Mouse (Mus musculus) limb, embryonic 13.5 days (tissue): Measurements from ENCODE around the gene Tmem217. TPM values are rescaled to one million over a fixed set of nuclear protein-coding genes. Genes with fewer than 3 reads are reported as not detected.
"Not testable (repeated sequence)": the region's sequence is repeated elsewhere in the genome, so short reads cannot be mapped to it uniquely, and the experiment has no call there.

Source experiments
- ATAC-seq: fragments of 200-750 bp; cut with Nextera tagmentation; 2 replicates; pipeline ENCODE4 v1.8.0; 2017; ENCODE audit warnings: low read depth, moderate number of reproducible peaks, moderate TSS enrichment; ENCODE audit not compliant: low FRiP score
- H3K27ac ChIP-seq: fragments of 300-500 bp; sonication (generic); 2 replicates; pipeline ENCODE4 v1.5.1; 2015; ENCODE audit warnings: inconsistent platforms, mild to moderate bottlenecking, moderate library complexity
- H3K27me3 ChIP-seq: fragments of 300-500 bp; sonication (generic); 2 replicates; pipeline ENCODE4 v1.6.1; 2015; ENCODE audit warnings: mild to moderate bottlenecking, inconsistent platforms
- H3K36me3 ChIP-seq: fragments of 300-500 bp; sonication (generic); 2 replicates; pipeline ENCODE4 v1.6.1; 2015; ENCODE audit warnings: inconsistent platforms, mild to moderate bottlenecking, moderate library complexity
- H3K4me1 ChIP-seq: fragments of 300-500 bp; sonication (generic); 2 replicates; pipeline ENCODE4 v1.6.1; 2015; ENCODE audit warnings: inconsistent platforms
- H3K4me2 ChIP-seq: fragments of 300-500 bp; sonication (generic); replicated peaks from 2 replicates; pipeline ENCODE4 v1.6.1; 2015; ENCODE audit warnings: inconsistent platforms, mild to moderate bottlenecking, moderate library complexity
- H3K4me3 ChIP-seq: fragments of 300-500 bp; sonication (generic); 2 replicates; pipeline ENCODE4 v1.5.1; 2015; ENCODE audit warnings: moderate library complexity, mild to moderate bottlenecking, inconsistent platforms
- H3K9ac ChIP-seq: fragments of 300-500 bp; sonication (generic); 2 replicates; pipeline ENCODE4 v1.6.1; 2015; ENCODE audit warnings: mild to moderate bottlenecking, inconsistent platforms
- H3K9me3 ChIP-seq: fragments of 300-500 bp; sonication (generic); 2 replicates; pipeline ENCODE4 v1.6.1; 2016; ENCODE audit warnings: inconsistent platforms
- WGBS: fragments of 180-500 bp; shearing (Covaris S2); methylation state at CpG from one replicate; pipeline ENCODE4 v1.1.7; 2015; 5-methylcytosine and 5-hydroxymethylcytosine counted together
- polyA plus RNA-seq: library from polyadenylated mRNA; unstranded; fragments of >200 nt; fragmentation: Nextera tagmentation; extraction: Ambion mirVana; gene quantifications from 2 replicates; pipeline ENCODE4 v1.2.1, GENCODE M21; 2015

The Tmem217 gene
- polyA plus RNA-seq, 1 experiment from 2014 or later, result 1.2 TPM

GRCm38 (mm10) chr17:29499511-29499910 lies 52.7 kb downstream of the Tmem217 start:
- Histone ChIP-seq H3K27me3 (peaks cover 10% of the 10 kb centered on the region; the same call in 1 of the 2 replicates), H3K36me3 (peaks cover 10% of the 10 kb centered on the region), H3K4me1 (peaks cover 9% of the 10 kb centered on the region; the same call in 1 of the 2 replicates), H3K27ac (no peak overlapping the region), H3K9ac (no peak overlapping the region), H3K4me2 (no peak overlapping the region), H3K9me3 (no peaks in the 10 kb centered on the region; the same call in 1 of the 2 replicates), H3K4me3 (no peak overlapping the region)
- ATAC-seq, result no peak
- 79% methylated on average over 6 of the region's 6 CpGs for WGBS

- not testable (repeated sequence) for H3K27ac ChIP-seq, H3K9me3 ChIP-seq, H3K9ac ChIP-seq, ATAC-seq, H3K4me3 ChIP-seq, H3K4me1 ChIP-seq, H3K27me3 ChIP-seq, H3K4me2 ChIP-seq
- WGBS, result 85% methylated on average over 2 of the region's 2 CpGs
- H3K36me3 ChIP-seq, result peaks cover 16% of the 10 kb centered on the region
These were observed 53.2 kb downstream of the Tmem217 start for GRCm38 (mm10) chr17:29498952-29499351.

GRCm38 (mm10) chr17:29498028-29498427 lies 54.2 kb downstream of the Tmem217 start:
- Histone ChIP-seq H3K4me3 (no peak overlapping the region), H3K9ac (no peak overlapping the region), H3K4me1 (peaks cover 14% of the 10 kb centered on the region), H3K9me3 (no peaks in the 10 kb centered on the region), H3K27me3 (0 out of 2 replicates have a peak, but pooled peaks cover 4% of the 10 kb centered on the region), H3K27ac (no peak overlapping the region), H3K36me3 (peaks cover 23% of the 10 kb centered on the region), H3K4me2 (no peak overlapping the region)
- 55% methylated on average over 4 of the region's 4 CpGs for WGBS
- no peak for ATAC-seq

- not testable (repeated sequence) for H3K9me3 ChIP-seq, H3K4me2 ChIP-seq, H3K27ac ChIP-seq, ATAC-seq, H3K9ac ChIP-seq, H3K27me3 ChIP-seq, H3K4me3 ChIP-seq
- peaks cover 23% of the 10 kb centered on the region for H3K36me3 ChIP-seq
- WGBS, result 59% methylated on average over 1 of the region's 1 CpGs
- peaks cover 12% of the 10 kb centered on the region for H3K4me1 ChIP-seq
These were observed 54.7 kb downstream of the Tmem217 start for GRCm38 (mm10) chr17:29497481-29497880.

- ATAC-seq, result no peak
- 85% methylated on average over 3 of the region's 3 CpGs for WGBS
- Histone ChIP-seq H3K4me1 (peaks cover 12% of the 10 kb centered on the region), H3K9me3 (no peaks in the 10 kb centered on the region), H3K9ac (no peak overlapping the region), H3K4me2 (no peak overlapping the region), H3K36me3 (peaks cover 23% of the 10 kb centered on the region), H3K4me3 (no peak overlapping the region), H3K27ac (no peak overlapping the region), H3K27me3 (no peaks in the 10 kb centered on the region)
These were observed 55.2 kb downstream of the Tmem217 start for GRCm38 (mm10) chr17:29497071-29497354.

GRCm38 (mm10) chr17:29496211-29497070 lies 55.7 kb downstream of the Tmem217 start:
- no peaks in the 10 kb centered on the region for H3K9me3 ChIP-seq
- no peak for ATAC-seq
- H3K27ac ChIP-seq, result no peak overlapping the region
- no peak overlapping the region for H3K9ac ChIP-seq
- H3K4me2 ChIP-seq, result no peak overlapping the region
- H3K36me3 ChIP-seq, result peaks cover 23% of the 10 kb centered on the region
- no peak overlapping the region for H3K4me3 ChIP-seq
- 84% methylated on average over 6 of the region's 6 CpGs for WGBS
- H3K4me1 ChIP-seq, result peaks cover 12% of the 10 kb centered on the region
- H3K27me3 ChIP-seq, result no peaks in the 10 kb centered on the region

GRCm38 (mm10) chr17:29494732-29495076 lies 57.5 kb downstream of the Tmem217 start:
- H3K4me2 ChIP-seq, result no peak overlapping the region
- ATAC-seq, result no peak
- no peaks in the 10 kb centered on the region for H3K9me3 ChIP-seq
- 68% methylated on average over 7 of the region's 8 CpGs for WGBS
- peak overlapping the region; percentile 39 for H3K9ac ChIP-seq
- H3K27ac ChIP-seq, result no peak overlapping the region
- H3K4me3 ChIP-seq, result no peak overlapping the region
- H3K27me3 ChIP-seq, result no peaks in the 10 kb centered on the region
- H3K4me1 ChIP-seq, result peaks cover 12% of the 10 kb centered on the region
- H3K36me3 ChIP-seq, result peaks cover 23% of the 10 kb centered on the region

- no peaks in the 10 kb centered on the region for H3K9me3 ChIP-seq
- no peak overlapping the region for H3K4me3 ChIP-seq
- H3K4me2 ChIP-seq, result 0 out of 2 replicates have a peak overlapping the region, but pooled peaks have one; percentile 93
- peak overlapping the region; percentile 39 for H3K9ac ChIP-seq
- no peak overlapping the region for H3K27ac ChIP-seq
- H3K27me3 ChIP-seq, result no peaks in the 10 kb centered on the region
- peaks cover 16% of the 10 kb centered on the region for H3K4me1 ChIP-seq
- whole genome bisulfite sequencing, result 71% methylated on average over 10 of the region's 10 CpGs
- no peak for ATAC-seq
- peaks cover 23% of the 10 kb centered on the region for H3K36me3 ChIP-seq
These were observed 58.0 kb downstream of the Tmem217 start for GRCm38 (mm10) chr17:29494062-29494731.

- Histone ChIP-seq H3K36me3 (peaks cover 23% of the 10 kb centered on the region), H3K4me2 (peak overlapping the region; percentile 93), H3K4me1 (peaks cover 23% of the 10 kb centered on the region), H3K27me3 (no peaks in the 10 kb centered on the region), H3K9me3 (no peaks in the 10 kb centered on the region), H3K27ac (no peak overlapping the region), H3K9ac (0 out of 2 replicates have a peak overlapping the region, but pooled peaks have one; percentile 93), H3K4me3 (peak overlapping the region; percentile 78)
- ATAC-seq, result no peak
- WGBS, result 80% methylated on average over 11 of the region's 11 CpGs
These were observed 58.7 kb downstream of the Tmem217 start for GRCm38 (mm10) chr17:29493461-29493980.

GRCm38 (mm10) chr17:29492269-29493191 lies 59.7 kb downstream of the Tmem217 start:
- ATAC-seq, result no peak
- no peaks in the 10 kb centered on the region for H3K9me3 ChIP-seq
- WGBS, result 2% methylated on average over 22 of the region's 22 CpGs
- H3K27ac ChIP-seq, result peak overlapping the region; percentile 73
- H3K27me3 ChIP-seq, result no peaks in the 10 kb centered on the region
- peak overlapping the region; percentile 93 for H3K9ac ChIP-seq
- H3K4me1 ChIP-seq, result peaks cover 26% of the 10 kb centered on the region
- peaks cover 23% of the 10 kb centered on the region for H3K36me3 ChIP-seq
- H3K4me3 ChIP-seq, result peak overlapping the region; percentile 78
- H3K4me2 ChIP-seq, result peak overlapping the region; percentile 93

GRCm38 (mm10) chr17:29491591-29492268 lies 60.5 kb downstream of the Tmem217 start:
- no peak for ATAC-seq
- Histone ChIP-seq H3K4me1 (peaks cover 26% of the 10 kb centered on the region), H3K9me3 (no peaks in the 10 kb centered on the region), H3K4me3 (peak overlapping the region; percentile 78), H3K9ac (peak overlapping the region; percentile 93), H3K4me2 (peak overlapping the region; percentile 93), H3K27me3 (no peaks in the 10 kb centered on the region), H3K36me3 (peaks cover 23% of the 10 kb centered on the region), H3K27ac (peak overlapping the region; percentile 95)
- WGBS, result 0% methylated on average over 48 of the region's 48 CpGs
